Mouse (Mus musculus) WW6 (cell line): ENCODE results near the gene Adsl.
"Not testable (repeated sequence)": the region's sequence is repeated elsewhere in the genome, so short reads cannot be mapped to it uniquely, and the experiment has no call there.

Experiments
- DNase-seq: peaks from one replicate; pipeline ENCODE4 v3.0.0-alpha.2; 2013; ENCODE audit warnings: low read depth, low spot score

Adsl gene

DNA sequence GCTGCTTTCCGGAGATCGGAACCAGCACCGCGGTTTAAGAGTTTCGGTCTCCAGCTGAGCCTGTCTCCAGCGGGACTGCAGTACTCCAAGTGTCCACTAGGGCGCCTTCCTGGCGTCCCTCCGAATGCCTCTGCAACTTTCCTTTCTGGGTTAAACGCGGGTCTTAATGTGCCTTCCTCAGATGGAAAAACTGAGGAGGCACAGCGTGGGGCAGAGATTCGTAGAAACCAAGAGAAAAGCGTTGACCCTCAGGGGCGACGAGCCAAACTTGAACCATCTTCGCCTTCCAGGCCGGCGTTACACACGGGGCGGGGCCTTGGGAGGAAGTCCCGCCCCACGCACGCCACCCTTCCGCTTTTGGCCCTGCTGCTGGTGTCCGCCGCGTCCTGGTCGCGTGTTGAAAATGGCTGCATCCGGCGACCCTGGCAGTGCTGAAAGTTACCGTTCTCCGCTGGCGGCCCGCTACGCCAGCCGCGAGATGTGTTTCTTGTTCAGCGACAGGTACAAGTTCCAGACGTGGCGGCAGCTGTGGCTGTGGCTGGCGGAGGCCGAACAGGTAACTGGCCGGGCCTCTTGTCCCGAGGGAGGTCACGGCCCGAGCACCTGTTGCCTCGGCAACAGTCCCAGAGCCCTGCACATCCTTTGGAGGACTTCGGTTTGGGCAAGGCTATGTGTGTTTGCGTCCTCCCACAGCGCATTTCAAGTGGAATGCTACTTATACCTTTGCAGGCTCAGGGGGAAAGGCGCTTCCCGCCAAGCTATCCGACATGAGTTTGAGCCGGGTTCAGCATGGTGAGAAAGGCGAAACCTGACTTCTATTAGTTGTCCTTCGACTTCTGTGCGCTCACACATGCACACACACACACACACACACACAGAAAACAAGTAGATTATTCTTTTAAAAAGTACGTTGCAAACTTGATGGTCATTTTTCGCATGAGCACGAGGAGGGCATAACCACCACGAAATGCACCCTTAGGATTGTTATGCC, at the start of gene Adsl:
TSS of gene Adsl (plus strand) at position 346 of the 991 bp plus-strand sequence.
- peak; percentile 73 for DNase-seq

DNA sequence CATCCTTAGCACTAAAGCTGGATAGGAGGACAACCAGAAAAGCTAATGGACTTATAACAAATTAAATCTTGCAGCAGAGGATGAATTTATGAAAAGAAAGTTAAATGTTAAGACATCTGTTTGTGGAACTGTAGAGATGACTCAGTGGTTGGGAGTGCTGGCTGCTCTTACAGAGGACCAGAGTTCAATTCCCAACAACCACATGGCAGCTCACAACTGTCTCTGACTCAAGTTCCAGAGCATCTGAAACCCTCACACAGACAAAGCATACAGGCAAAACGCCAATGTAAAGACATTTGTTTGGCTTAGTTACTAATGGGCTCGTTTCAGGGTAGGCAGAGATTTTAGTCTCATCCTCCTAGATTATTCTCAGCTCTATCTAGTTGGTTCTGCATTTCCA, 48.5 kb upstream of the Adsl start:
- DNase-seq = no peak

DNA sequence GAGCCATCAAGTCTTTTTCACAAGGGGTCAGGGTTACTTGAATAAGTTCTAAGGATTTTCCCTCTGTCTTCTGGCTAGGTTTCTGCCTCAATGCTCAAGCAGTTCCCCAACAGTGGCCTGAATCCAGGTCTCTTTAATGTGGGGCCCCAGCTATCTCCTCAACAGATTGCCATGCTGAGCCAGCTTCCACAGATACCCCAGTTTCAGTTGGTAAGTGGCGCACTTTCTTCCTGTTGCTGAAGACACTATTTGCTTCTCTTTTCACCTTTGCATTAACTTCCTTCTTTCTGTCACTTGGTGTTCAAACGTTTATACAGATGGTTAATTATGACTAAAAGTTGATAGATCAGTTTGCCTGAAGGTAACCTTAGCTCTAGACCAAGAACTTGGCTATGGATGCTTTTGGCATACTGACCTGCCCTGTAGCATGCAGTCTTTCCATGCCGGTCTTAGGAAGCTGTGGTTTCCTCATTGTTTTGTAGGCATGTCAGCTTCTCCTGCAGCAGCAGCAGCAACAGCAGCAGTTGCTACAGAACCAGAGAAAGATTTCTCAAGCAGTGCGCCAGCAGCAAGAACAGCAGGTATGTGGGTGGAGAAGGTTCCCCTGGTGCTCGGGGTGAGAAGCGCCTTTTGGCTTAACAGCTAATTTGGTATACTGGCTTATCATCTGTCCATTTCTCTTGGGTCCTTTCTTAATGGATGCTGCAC, 46.3 kb upstream of the Adsl start:
- DNase-seq = no peak

DNA sequence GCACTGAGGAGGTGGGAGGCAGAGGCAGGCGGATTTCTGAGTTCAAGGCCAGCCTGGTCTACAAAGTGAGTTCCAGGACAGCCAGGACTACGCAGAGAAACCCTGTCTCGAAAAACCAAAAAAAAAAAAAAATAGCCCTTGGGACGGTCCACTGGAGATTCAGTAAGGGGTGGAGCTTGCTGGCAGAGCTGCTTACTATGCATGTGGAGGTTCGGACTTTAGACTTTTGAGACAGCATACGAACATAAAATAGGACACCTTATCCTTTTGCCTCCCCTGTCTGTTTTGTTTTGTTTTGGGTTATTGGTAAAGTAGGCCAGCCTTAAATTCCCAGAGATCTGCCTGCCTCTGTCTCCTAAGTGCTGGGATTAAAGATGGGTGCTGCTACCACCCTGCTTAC, 43.5 kb upstream of the Adsl start:
- DNase-seq = not testable (repeated sequence)

DNA sequence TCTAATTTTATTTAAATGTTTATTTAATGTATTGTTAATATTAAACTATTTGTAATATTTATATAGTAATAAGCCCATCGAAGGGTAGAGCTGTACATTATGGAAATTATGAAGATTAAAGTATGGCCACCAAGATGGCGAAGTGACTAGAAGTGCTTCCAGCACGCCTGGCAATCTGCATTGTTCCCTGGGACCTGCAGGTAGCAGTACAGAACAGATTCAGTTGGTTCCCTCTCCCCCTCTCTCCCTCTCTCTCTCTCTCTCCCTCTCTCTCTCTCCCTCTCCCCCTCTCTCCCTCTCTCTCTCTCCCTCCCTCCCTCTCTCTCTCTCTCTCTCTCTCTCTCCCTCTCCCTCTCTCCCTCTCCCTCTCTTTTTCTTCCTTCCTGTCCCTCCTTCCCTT, 38.1 kb upstream of the Adsl start:
- no peak for DNase-seq

DNA sequence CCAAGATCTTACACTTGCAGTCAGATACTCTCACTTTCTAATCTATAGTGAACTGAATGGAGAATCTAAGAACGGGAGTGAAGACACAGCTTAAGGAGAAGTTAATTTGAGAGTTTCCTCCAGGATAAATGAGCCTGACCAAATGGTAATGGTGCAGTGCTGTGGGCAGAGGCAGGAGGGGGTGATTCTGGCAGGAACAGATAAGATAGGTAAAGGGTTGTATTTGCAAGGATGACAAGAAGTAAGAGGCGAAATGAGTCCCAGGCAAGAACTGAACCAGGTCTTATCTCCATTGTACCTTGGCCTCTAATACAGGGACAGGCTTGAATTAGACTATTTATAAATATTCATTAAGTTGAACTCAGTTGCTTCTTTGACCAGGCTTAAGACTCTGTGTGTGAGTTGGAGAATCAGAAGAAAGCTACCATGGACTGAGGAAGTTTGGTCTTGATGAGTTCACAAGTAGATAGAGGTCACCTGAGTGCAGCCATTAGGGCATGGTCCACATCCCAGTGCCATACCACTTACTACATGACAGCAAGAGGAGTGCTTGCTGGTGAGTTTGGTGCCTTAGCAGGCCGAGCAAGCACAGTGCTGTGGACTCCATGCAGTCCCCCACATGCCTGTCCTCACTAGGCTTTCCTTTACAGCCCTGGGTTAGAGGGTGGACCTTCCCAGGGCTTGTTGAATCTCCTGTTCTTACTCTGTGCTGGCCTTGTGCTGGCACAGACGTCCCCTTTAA, 37.3 kb upstream of the Adsl start:
- DNase-seq = no peak

DNA sequence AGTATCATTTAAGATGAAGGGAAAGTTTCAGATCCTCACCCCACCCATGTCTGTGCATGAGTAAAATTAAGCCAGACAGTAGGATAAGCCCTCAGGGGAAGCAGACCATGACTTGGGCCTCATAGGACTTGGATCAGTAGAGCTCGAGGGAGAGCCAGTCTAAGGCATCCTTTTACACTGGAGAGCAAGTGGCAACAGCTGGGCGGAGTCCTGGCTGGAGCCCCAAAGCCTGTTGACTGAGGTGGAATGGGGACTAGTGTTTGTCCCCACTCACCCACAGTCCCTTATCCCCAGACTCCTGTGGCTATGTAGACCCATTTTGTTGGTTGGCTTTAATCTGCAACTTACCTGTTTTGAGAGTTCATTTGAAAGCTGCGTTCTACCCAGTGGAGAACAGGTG, 36.1 kb upstream of the Adsl start:
- DNase-seq = no peak

DNA sequence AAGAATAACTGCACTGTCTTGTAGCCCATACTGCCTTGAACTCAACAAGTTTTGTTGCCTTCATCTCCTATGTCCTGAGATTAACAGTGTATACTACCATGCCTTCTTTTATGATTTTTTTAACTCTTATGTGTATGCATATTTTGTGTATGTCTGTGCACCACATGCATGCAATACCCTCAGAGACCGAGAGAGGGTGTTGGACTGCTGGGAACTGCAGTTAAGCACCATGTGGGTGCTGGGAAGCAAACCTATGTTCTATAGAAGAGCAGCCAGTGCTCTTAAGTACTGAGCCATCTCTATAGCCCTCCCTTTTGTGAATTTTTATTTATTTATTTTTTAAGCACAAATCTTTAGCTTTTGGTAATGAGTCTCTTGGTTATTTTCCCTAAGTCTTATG, 34.5 kb upstream of the Adsl start:
- DNase-seq = no peak

DNA sequence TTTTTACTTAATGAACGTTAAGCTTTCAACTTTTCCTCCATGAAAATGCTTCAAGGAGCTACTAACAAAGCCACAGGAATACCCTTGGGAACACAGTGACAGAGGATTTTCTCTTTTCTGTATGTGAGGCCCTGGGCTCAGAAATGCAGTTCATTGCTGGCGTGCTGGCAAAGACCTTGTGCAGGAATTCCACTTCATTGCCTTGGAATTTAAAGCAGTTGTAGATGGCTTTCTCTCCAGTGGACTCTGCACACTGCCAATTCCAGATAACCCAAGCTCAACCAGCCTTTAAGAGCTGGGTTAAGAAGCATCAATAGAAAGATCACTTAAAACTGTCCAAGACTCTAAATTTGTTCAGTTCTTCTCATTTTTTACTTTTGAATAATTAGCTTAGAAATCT, 32.4 kb upstream of the Adsl start:
- no peak for DNase-seq

DNA sequence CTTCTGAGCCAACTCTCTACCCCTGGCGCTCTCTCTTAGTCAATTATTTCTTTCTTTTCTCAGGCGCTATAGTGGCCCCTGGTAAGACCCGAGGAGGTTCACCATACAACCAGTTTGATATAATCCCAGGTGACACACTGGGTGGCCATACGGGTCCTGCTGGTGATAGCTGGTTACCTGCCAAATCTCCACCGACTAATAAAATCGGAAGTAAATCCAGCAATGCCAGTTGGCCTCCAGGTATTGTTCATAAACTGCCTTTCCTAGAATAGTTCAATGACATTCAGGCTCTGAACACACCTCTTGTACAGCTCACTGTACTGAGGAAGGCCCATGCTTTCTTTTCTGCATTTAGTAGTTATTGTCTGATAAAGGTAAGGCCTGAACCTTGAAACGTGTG, 31.7 kb upstream of the Adsl start:
- no peak for DNase-seq

DNA sequence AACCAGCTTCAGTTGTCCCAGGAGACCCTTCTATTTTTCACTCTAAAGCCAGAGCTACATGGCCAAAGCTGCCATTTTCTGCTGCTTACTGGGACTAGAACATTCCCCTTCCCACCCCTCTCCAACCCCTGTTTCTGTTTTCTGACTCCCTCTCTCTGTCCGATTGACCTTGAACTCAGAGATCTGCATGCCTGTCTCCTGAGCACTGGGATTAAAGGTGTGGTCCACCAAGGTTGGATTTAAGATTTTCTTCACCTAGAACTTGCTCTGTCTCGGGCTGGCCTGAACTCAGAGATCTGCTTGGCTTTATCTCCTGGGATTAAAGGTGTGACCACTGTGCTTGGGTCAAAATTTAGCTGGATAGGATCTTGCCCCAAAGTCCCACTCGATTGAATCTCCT, 27.9 kb upstream of the Adsl start:
- no peak for DNase-seq

DNA sequence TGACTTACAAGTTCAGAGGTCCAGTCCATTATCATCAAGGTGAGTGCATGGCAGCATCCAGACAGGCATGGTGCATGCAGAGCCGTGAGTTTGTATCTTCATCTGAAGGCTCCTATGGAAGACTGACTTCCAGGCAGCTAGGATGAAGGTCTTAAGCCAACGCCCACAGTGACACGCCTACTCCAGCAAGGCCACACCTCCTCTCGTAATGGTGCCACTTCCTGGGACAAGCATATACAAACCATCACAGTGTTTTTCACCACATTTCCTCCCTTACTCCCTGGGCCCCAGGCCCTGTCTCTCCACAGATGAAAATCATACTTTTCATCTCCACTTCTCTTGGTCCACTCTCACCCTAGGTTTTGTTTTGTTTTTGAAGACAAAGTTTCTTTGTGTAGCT, 26.5 kb upstream of the Adsl start:
- peak; percentile 14 for DNase-seq

DNA sequence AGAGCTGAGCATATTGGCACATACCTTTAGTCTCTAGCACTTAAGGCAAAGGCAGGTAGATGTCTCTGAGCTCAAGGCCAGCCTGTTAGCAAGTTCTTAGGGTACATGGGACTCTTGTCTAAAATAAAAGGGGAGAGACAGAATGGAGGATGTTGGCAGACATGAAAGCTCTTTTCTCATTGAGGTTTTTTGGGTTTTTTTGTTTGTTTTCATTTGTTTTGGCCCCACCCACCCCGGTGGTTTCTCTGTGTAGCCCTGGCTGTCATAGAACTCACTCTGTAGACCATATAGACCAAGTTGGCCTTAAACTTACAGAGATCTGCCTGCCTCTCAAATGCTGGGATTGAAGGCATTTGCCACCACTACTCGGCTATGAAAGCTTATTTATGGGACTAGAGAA, 24.1 kb upstream of the Adsl start:
- DNase-seq = no peak

DNA sequence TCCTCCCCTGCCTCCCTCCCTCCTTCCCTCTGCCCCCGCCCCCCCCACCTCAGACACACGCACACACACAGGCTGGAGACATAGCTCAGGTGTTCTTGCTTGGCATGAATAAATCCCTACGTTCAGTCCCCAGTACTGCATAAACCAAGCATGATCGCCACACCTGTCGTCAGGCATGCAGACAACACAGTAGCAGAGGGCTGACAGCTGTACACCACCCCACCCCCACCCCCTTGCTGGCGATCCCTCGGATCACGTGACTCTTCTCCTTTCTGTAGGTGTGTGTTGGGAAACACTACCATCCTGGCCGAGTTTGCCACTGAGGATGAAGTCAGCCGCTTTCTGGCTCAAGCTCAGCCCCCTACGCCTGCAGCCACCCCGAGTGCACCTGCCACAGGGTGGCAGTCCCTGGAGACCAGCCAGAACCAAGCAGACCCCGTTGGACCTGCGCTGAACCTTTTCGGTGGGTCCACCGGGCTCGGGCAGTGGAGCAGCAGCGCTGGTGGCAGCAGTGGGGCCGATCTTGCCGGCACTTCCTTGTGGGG, 19.4 kb upstream of the Adsl start:
- DNase-seq = peak; percentile 14

DNA sequence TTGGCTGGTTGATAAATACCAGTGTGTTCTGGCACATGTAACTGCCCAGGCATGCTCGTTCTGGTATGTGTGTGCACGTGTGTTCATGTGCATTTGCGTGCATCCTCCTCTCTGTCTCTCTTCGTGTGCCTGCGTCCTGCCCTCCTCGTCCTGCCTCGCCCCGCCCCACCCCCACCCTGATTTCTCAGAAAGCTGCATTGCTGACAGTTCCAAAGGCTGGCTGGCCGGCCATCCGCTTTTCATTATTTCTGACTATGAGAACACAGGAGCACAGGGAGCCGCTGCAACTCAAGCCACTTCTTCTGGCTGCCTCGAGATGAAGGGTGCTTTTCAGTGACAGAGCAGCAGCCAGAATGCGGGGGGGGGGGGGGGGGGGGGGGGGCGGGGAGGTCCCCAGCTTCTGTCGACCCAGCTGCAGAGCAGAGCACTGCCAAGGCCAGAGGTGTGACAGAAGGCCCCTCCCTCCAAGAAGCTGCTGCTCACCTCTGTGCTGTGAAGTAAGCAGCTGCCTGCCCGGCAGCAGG, 18.2 kb upstream of the Adsl start:
- DNase-seq = no peak

DNA sequence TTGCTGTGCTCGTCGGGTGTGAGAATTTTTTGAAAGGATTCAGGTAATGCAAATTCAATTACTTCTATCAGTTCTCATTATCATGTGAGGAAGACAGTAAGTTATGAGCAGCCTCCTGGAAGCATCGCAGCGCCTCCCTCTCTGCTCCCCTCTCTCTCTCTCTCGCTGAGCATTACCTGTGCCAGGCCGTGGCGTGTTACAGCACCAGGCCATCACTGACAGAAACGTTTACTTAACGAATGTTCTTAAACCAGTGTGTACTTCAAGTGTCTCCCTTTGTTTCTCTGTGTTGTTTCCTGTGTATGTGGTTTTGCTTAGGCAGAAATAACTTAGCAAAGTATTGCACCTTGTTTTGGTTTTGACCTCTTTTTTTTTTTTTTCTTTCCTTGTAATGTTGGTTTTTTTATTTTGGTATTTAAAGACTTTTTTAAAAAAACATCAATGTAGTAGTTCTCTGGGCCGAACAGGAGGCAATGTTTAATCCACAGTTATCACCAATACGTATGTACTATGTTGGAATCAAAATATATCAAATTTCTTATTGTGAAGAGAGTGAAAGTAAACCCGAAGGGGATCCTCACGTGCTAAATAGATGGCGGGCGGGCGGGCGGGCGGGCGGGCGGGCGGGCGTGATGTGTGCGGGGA, 17.5 kb upstream of the Adsl start:
- not testable (repeated sequence) for DNase-seq

DNA sequence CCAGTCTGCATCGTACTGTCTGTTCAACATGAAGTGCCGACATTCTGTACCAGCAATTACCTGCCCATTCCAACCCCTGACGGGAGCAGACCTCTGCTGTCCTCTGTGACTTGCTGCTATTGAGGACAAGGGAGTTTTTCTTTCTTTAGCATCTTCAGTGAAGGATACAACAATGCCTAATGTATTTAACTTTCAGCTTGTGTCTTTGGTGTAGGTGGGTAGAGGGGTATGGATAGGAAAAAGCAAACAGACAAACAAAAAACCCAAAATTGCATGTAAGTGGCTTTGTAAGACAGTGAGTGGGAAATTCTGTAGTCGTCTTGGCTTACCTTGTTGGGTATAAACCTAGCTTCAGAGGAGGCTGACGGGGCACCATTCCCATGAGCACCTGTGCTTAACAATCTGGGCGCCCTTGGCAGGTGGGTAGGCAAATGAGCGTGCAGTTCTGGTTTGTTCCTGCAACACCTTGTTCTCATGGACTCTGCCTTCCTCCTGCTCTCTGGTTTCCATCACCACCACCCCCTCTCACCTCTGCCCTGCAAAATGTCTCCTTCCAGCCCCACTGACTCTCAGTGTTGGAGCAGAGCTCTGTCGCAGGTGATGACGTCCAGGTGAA, 16.8 kb upstream of the Adsl start:
- DNase-seq = no peak

DNA sequence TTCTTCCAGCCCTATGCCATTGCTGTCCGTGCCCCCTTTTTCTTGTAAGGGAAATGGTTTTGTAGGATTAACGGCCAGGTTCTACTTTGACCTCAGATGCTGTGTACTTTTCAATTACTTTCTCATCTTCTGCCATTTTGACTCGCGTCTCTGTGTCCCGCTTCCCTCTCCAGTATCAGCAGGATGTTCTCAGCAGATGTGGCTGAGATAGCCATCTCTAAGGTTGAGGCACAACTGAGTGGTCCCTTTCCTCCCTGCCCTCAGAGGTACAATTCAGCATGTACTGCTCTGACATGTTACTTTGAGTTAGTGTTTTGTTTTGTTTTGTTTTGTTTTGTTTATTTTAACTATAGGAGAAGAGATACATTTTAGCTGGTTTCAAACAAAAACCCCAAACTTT, 13.4 kb upstream of the Adsl start:
- no peak for DNase-seq

DNA sequence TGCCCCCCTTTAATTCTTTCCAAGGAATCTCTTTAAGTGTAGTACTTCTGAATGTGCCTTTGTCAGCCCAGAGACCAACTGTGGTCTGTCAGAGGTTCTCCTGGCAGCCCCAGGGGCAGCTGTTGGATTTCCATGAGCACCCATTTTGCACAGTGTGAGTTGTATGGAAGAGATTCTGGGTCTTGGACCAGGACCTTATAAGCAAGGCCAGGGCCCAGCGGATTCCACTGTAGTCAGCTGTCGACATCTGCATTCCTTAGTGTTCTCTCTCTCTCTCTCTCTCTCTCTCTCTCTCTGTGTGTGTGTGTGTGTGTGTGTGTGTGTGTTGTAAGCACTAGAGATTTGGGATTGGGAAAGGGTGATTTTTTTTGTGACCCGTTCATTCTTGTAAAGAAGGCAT, 11.6 kb upstream of the Adsl start:
- DNase-seq = no peak

DNA sequence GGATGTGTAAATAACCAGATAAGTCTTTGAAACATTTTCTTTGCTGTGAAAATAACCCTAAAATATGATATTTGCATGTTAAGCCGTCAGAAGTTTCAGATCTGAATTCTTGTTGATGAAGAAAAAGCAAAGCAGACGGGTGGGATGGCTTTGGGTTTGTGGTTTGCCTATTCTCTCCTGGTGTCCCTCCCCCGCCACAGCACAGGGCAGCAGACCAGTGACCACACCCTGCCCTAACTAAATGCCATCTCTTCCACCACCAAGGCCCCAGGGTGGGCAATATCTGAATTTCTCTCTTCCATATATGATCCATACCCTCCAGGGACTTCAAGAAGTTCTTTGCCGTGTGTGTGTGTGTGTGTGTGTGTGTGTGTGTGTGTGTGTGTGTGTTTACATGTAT, 9.7 kb upstream of the Adsl start:
- DNase-seq = no peak

DNA sequence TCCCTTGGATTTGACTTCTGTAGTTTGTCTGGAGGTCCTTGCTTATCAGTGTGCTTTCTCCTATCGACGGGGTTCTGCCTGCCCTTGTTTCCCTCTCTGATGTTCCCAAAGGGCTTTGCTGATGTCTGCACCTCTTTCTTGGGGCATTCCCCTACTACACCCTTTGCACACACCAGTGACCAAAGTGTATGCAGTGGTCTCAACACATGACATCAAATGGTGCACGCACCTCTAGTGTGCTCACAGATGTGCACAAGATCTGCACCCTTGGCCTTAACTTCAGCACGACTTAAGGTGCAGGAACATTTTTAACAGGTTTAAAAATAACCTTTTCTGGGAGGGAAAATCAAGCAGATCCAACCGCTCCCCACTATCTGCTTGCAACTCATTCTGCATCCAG, 8.9 kb upstream of the Adsl start:
- no peak for DNase-seq
